Mouse (Mus musculus): ENCODE results near the gene Fuca1. TPM values are rescaled to one million over a fixed set of nuclear protein-coding genes. Genes with fewer than 3 reads are reported as not detected.

Gene Fuca1
- polyA plus RNA-seq, 2 experiments from 2014 or later: 74.0 to 98.1 TPM

- ATAC-seq: no peak
These were observed 64.0 kb downstream of the Fuca1 start for GRCm38 (mm10) chr4:135984556-135984955.

GRCm38 (mm10) chr4:135985193-135985592, 64.7 kb downstream of the Fuca1 start:
- no peak for ATAC-seq

GRCm38 (mm10) chr4:135985769-135986168, 65.2 kb downstream of the Fuca1 start:
- ATAC-seq: no peak

- ATAC-seq: no peak
These were observed 65.9 kb downstream of the Fuca1 start for GRCm38 (mm10) chr4:135986301-135986942.

- peak; percentile 80 for ATAC-seq
These were observed 66.6 kb downstream of the Fuca1 start, which contains the start of gene Pithd1 for GRCm38 (mm10) chr4:135986943-135987710. Gene Pithd1, minus strand, starts transcription at chr4:135987264.

GRCm38 (mm10) chr4:135987714-135988113, 67.2 kb downstream of the Fuca1 start:
- no peak for ATAC-seq

Other genes with a start within 250 kb of the Fuca1 start
- under 1 TPM in 1 of 2 experiments, not detected in 1; 0.08 TPM for gene Ifnlr1, start 234.4 kb upstream of the Fuca1 start, polyA plus RNA-seq (2017; shearing (Covaris generic))
- gene Il22ra1, start 192.6 kb upstream of the Fuca1 start, polyA plus RNA-seq (2017; shearing (Covaris generic)): not detected
- gene Myom3, start 161.0 kb upstream of the Fuca1 start, polyA plus RNA-seq (2017; shearing (Covaris generic)): not detected
- gene Srsf10, start 65.0 kb upstream of the Fuca1 start, polyA plus RNA-seq (2017; shearing (Covaris generic)): 100 to 1,000 TPM; 172 to 181 TPM
- 100 to 1,000 TPM; 216 to 230 TPM for gene Pnrc2, start 46.9 kb upstream of the Fuca1 start, polyA plus RNA-seq (2017; shearing (Covaris generic))
- gene Cnr2, start 25.3 kb upstream of the Fuca1 start, polyA plus RNA-seq (2017; shearing (Covaris generic)): 1 to 10 TPM; 4.9 to 7.9 TPM
- gene Hmgcl, start 25.7 kb downstream of the Fuca1 start, polyA plus RNA-seq (2017; shearing (Covaris generic)): 10 to 100 TPM; 73.0 to 74.3 TPM
- 10 to 100 TPM; 14.3 to 22.8 TPM for gene Gale, start 43.0 kb downstream of the Fuca1 start, polyA plus RNA-seq (2017; shearing (Covaris generic))
- 10 to 100 TPM; 80.4 to 88.8 TPM for gene Lypla2, start 51.9 kb downstream of the Fuca1 start, polyA plus RNA-seq (2017; shearing (Covaris generic))
- 1 to 10 TPM; 7.7 to 8.8 TPM for gene Pithd1, start 66.5 kb downstream of the Fuca1 start, polyA plus RNA-seq (2017; shearing (Covaris generic))
- 10 to 100 TPM; 50.0 to 57.9 TPM for gene Eloa, start 101.0 kb downstream of the Fuca1 start, polyA plus RNA-seq (2017; shearing (Covaris generic))
- 1,000 to 10,000 TPM; 1,145 to 1,405 TPM for gene Rpl11, start 132.7 kb downstream of the Fuca1 start, polyA plus RNA-seq (2017; shearing (Covaris generic))
- 100 to 1,000 TPM; 281 to 355 TPM for gene Id3, start 222.8 kb downstream of the Fuca1 start, polyA plus RNA-seq (2017; shearing (Covaris generic))

Measured in activated CD4-positive, CD25-positive, alpha-beta regulatory T cell, adult 4 months (primary cell).